Mouse (Mus musculus): Measurements from ENCODE around the gene Klk1b3.
"Not testable (repeated sequence)": the region's sequence is repeated elsewhere in the genome, so short reads cannot be mapped to it uniquely, and the experiment has no call there.

The Klk1b3 gene

GRCm38 (mm10) chr7:44197891-44198290, at the start of gene Klk1b3:
Klk1b3 (plus strand) TSS chr7:44198191.
- DNase-seq, result no peak

GRCm38 (mm10) chr7:44179299-44180045, 18.5 kb upstream of the Klk1b3 start:
- no peak for DNase-seq

- DNase-seq, result not testable (repeated sequence)
Measured at GRCm38 (mm10) chr7:44186516-44186915, 11.5 kb upstream of the Klk1b3 start.

- not testable (repeated sequence) for DNase-seq
Measured at GRCm38 (mm10) chr7:44187936-44188335, 10.1 kb upstream of the Klk1b3 start, which contains the start of gene Klk1b24. Klk1b24 (plus strand) TSS chr7:44188236.

- not testable (repeated sequence) for DNase-seq
Measured at GRCm38 (mm10) chr7:44193466-44193865, 4.5 kb upstream of the Klk1b3 start.

- not testable (repeated sequence) for DNase-seq
Measured at GRCm38 (mm10) chr7:44207135-44207534, 9.1 kb downstream of the Klk1b3 start, which contains the start of gene Klk1b4. Klk1b4 (plus strand) TSS chr7:44207435.

GRCm38 (mm10) chr7:44208307-44208706, 10.3 kb downstream of the Klk1b3 start:
- no peak for DNase-seq

GRCm38 (mm10) chr7:44215645-44216044, 17.7 kb downstream of the Klk1b3 start, which contains the start of gene Klk1b5:
Klk1b5 (plus strand) TSS chr7:44215945.
- DNase-seq, result no peak

- not testable (repeated sequence) for DNase-seq
Measured at GRCm38 (mm10) chr7:44221601-44222000, 23.6 kb downstream of the Klk1b3 start.

- not testable (repeated sequence) for DNase-seq
Measured at GRCm38 (mm10) chr7:44222335-44222734, 24.3 kb downstream of the Klk1b3 start.

- no peak for DNase-seq
Measured at GRCm38 (mm10) chr7:44225076-44225475, 27.1 kb downstream of the Klk1b3 start, which contains the start of gene Klk1. Klk1 (plus strand) TSS chr7:44225360.

GRCm38 (mm10) chr7:44235909-44236308, 37.9 kb downstream of the Klk1b3 start, which contains the start of gene Gm36864:
Gm36864 (plus strand) TSS chr7:44236177.
- DNase-seq, result no peak

- DNase-seq, result no peak
Measured at GRCm38 (mm10) chr7:44239913-44240312, 41.9 kb downstream of the Klk1b3 start.

- DNase-seq, result no peak
Measured at GRCm38 (mm10) chr7:44240712-44241111, 42.7 kb downstream of the Klk1b3 start.

- no peak for DNase-seq
Measured at GRCm38 (mm10) chr7:44241163-44241562, 43.2 kb downstream of the Klk1b3 start.

GRCm38 (mm10) chr7:44244080-44244479, 46.1 kb downstream of the Klk1b3 start:
- DNase-seq, result no peak

GRCm38 (mm10) chr7:44246055-44246983, 48.3 kb downstream of the Klk1b3 start, which contains the start of the genes 1700028J19Rik and 2410002F23Rik:
1700028J19Rik (minus strand) TSS chr7:44246695.
2410002F23Rik (plus strand) TSS chr7:44246722.
- peak; percentile 94 for DNase-seq

- DNase-seq, result peak; percentile 80
Measured at GRCm38 (mm10) chr7:44246984-44247470, 49.0 kb downstream of the Klk1b3 start.

GRCm38 (mm10) chr7:44247971-44248370, 50.0 kb downstream of the Klk1b3 start:
- DNase-seq, result no peak

- DNase-seq, result no peak
Measured at GRCm38 (mm10) chr7:44249248-44249647, 51.3 kb downstream of the Klk1b3 start.

- not testable (repeated sequence) for DNase-seq
Measured at GRCm38 (mm10) chr7:44250732-44251275, 52.8 kb downstream of the Klk1b3 start.

Data from cerebellum, adult 9-10 months (tissue).